Mouse (Mus musculus): ENCODE results near the gene Adcy5.

GRCm38 (mm10) chr16:35164361-35165224 is 9.9 kb downstream of the Adcy5 start:
- TF ChIP-seq CTCF (IDR thresholded peaks at IDR 0.05) (no peak), EP300 (IDR thresholded peaks at IDR 0.05; ENCODE audit: insufficient read depth, low read depth, low read length) (no peak)
